Mouse (Mus musculus) lung, adult 2 months (tissue): ENCODE data around the gene Phlda1.

ENCODE experiments used
- CTCF ChIP-seq: fragments of 200-500 bp; IDR thresholded peaks from 2 replicates; pipeline ENCODE4 v1.5.1; 2011; ENCODE audit warnings: mild to moderate bottlenecking, low read length, control low read depth; ENCODE audit not compliant: insufficient read depth
- POLR2A ChIP-seq: fragments of 200-500 bp; IDR thresholded peaks from 2 replicates; pipeline ENCODE4 v1.6.1; 2011; ENCODE audit warnings: low read depth, mild to moderate bottlenecking, control low read depth, low read length, borderline replicate concordance; ENCODE audit errors: extremely low read depth

GRCm38 (mm10) chr10:111473511-111474371 lies 32.3 kb upstream of the Phlda1 start:
- TF ChIP-seq POLR2A: no peak
- TF ChIP-seq CTCF: no peak
